Mouse (Mus musculus): ENCODE measurements around the gene Hivep3. TPM values are rescaled to one million over a fixed set of nuclear protein-coding genes. Genes with fewer than 3 reads are reported as not detected.

Gene Hivep3
- 0.84 and 0.86 TPM in 2 replicates for polyA plus RNA-seq (2016; fragmentation: Nextera tagmentation; extraction: Ambion mirVana)

DNA sequence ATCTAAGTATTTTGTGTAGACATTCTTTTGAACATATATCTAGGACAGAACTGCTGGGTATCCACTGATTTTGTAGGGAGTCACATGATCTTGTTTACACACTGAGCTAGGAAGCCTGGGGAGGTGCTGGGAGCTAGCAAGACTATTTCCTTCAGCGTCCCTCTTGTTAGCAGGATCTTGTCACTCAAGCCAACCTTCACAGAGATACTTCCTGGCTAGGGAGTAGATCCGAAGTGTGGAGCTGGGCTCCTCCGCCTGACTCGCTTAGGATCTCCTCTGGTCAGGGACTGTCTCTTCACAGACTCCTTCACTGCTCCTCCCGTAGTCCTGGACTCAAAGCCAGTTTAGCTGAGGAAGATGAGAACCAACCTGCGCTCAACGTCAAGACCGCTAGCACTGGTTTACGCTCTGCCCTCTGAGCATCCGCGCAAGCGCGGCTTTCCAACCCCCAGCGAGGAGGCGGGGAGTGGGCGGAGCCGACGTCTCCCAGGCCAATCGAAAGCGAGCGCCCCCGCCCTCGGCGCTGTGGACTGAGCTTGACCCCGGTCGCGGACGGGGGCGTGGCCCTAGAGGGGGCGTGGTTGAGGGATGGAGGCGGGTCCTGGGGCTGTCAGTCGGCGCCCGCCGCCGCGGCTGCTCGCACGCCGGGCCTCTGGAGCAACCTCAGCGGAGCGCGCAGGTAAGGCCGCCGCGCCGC lies at the start of gene Hivep3:
Gene Hivep3 (plus strand): TSS at position 601 of the 697 bp plus-strand sequence.
- peak within 1 kb of the TSS; percentile 100 for H3K4me2 ChIP-seq
- under 1% methylated on average over 47 of the region's 47 CpGs for WGBS
- peaks cover 5% of the 10 kb centered on the region; the same call in 1 of the 2 replicates for H3K4me1 ChIP-seq (replicated peaks)
- H3K36me3 ChIP-seq, result no peaks in the 10 kb centered on the region
- peaks cover 32% of the 10 kb centered on the region for H3K27me3 ChIP-seq
- no peak within 1 kb of the TSS for H3K27ac ChIP-seq
- peak within 1 kb of the TSS; percentile 71 for H3K4me3 ChIP-seq (replicated peaks)
- no peaks in the 10 kb centered on the region for H3K9me3 ChIP-seq
- H3K9ac ChIP-seq (replicated peaks), result peak within 1 kb of the TSS; percentile 57
- peak; percentile 98 for ATAC-seq (ENCODE audit: insufficient number of reproducible peaks, insufficient read depth, low FRiP score, low TSS enrichment, low read depth)

DNA sequence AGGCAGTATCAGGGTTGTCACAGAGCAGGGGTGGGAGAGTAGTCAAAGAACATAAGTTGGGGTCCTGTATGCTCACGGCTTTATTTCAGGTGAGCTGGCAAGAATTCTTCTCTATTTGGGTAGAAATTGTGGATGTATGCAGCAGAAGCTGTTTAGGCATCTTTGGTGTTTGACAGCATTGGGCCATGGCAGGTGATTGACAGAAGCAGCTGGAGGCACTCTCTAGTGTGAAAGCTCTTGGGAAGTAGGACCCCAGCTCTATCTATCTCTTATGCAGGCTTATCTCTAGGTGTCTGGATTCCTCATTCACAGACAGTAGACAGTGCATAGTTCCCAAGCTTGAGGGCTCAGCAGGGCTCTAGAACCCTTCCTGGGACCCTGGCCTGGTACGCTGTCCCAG lies 47.8 kb upstream of the Hivep3 start:
- WGBS, result 96% methylated on average over 2 of the region's 2 CpGs
- H3K9me3 ChIP-seq, result no peaks in the 10 kb centered on the region
- no peak overlapping the region for H3K4me2 ChIP-seq
- no peak overlapping the region for H3K4me3 ChIP-seq (replicated peaks)
- no peaks in the 10 kb centered on the region; the same call in 1 of the 2 replicates for H3K4me1 ChIP-seq (replicated peaks)
- ATAC-seq (ENCODE audit: insufficient number of reproducible peaks, insufficient read depth, low FRiP score, low TSS enrichment, low read depth), result no peak
- no peak overlapping the region for H3K27ac ChIP-seq
- H3K36me3 ChIP-seq, result no peaks in the 10 kb centered on the region
- H3K27me3 ChIP-seq, result no peaks in the 10 kb centered on the region
- no peak overlapping the region for H3K9ac ChIP-seq (replicated peaks)

DNA sequence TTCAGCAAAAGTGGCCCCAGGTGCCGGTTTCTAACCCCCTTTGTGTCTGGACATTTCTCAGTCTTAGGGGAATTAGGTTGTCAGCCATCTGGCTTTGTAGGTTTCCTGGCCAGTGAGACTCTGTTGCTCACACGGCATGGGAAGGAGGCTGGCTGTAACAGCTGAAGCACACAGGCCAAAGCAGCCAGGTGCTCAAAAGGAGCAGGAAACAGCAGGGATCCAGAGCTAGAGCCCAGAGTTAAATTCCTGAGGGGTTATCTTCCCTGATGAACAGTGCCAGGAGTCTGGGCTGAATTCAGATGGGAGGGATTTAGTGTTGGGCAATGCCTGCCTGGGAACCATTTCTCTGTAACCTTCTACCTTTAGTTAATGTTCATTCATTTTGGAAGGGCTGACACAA lies 35.2 kb upstream of the Hivep3 start:
- Histone ChIP-seq H3K9ac (replicated peaks) (no peak overlapping the region), H3K4me2 (no peak overlapping the region), H3K4me1 (replicated peaks) (no peaks in the 10 kb centered on the region), H3K27ac (no peak overlapping the region), H3K36me3 (no peaks in the 10 kb centered on the region), H3K4me3 (replicated peaks) (no peak overlapping the region), H3K9me3 (no peaks in the 10 kb centered on the region), H3K27me3 (no peaks in the 10 kb centered on the region)
- no peak for ATAC-seq (ENCODE audit: insufficient number of reproducible peaks, insufficient read depth, low FRiP score, low TSS enrichment, low read depth)
- WGBS, result 35% methylated on average over 2 of the region's 2 CpGs

DNA sequence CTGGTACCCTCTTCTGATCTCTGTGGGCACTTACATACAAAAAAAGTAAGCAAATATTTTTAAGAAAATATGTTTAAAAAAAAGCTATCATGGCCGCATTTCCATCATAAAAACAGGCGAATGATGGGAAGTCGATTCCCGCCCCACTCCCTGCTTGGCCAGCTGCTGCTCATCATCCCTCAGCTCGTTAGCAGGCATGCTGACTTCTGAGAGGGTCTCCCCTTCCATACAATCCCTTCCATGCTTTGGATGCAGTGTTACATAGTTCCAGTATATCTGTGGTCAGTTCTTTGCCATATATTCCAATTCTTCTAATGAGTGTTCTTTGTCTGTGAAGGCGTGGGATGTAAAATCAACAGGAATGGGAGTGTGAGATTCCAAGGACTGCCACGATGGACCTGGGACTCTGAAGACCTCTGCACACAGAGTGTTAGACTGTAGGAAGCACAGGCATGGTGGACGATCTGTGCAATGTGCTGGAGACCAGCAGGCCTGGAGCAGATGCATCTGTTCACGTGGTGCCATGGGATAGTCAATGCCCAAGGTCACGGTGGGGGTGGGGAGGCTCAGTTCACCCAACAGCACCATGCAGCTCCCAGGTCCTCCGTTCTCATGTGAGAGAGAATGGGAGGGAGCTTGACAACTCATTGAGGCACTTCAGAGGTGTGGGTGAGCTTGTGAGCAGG lies 32.2 kb upstream of the Hivep3 start:
- no peaks in the 10 kb centered on the region for H3K36me3 ChIP-seq
- H3K9ac ChIP-seq (replicated peaks), result no peak overlapping the region
- H3K9me3 ChIP-seq, result no peaks in the 10 kb centered on the region
- no peak overlapping the region for H3K4me2 ChIP-seq
- no peak for ATAC-seq (ENCODE audit: insufficient number of reproducible peaks, insufficient read depth, low FRiP score, low TSS enrichment, low read depth)
- WGBS, result 87% methylated on average over 11 of the region's 11 CpGs
- H3K27ac ChIP-seq, result no peak overlapping the region
- no peak overlapping the region for H3K4me3 ChIP-seq (replicated peaks)
- H3K27me3 ChIP-seq, result no peaks in the 10 kb centered on the region
- no peaks in the 10 kb centered on the region for H3K4me1 ChIP-seq (replicated peaks)

DNA sequence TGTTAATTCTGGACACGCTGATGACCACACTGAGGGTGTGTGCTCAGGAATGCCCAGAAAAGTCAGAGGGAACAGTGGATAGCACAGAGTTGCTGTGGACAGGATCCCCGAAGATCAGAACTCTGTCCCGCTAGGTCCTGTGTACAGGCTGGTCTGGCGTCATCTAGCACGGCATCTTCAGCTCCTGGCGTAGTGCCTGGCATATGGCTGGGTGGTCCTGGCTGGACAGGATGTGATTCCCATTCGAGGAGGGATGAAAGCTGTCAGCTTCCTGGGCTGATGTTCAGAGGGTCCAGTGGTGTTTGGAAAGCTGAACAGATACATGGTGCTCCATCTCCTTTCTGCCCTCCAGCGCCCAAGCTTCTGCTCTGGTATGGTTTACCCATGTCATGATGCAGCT lies 29.6 kb upstream of the Hivep3 start:
- H3K4me2 ChIP-seq, result no peak overlapping the region
- H3K27ac ChIP-seq, result no peak overlapping the region
- H3K9ac ChIP-seq (replicated peaks), result no peak overlapping the region
- peaks cover 8% of the 10 kb centered on the region; the same call in 1 of the 2 replicates for H3K4me1 ChIP-seq (replicated peaks)
- no peaks in the 10 kb centered on the region for H3K27me3 ChIP-seq
- no peaks in the 10 kb centered on the region for H3K36me3 ChIP-seq
- H3K4me3 ChIP-seq (replicated peaks), result no peak overlapping the region
- 84% methylated on average over 8 of the region's 8 CpGs for WGBS
- no peaks in the 10 kb centered on the region for H3K9me3 ChIP-seq
- ATAC-seq (ENCODE audit: insufficient number of reproducible peaks, insufficient read depth, low FRiP score, low TSS enrichment, low read depth), result no peak

DNA sequence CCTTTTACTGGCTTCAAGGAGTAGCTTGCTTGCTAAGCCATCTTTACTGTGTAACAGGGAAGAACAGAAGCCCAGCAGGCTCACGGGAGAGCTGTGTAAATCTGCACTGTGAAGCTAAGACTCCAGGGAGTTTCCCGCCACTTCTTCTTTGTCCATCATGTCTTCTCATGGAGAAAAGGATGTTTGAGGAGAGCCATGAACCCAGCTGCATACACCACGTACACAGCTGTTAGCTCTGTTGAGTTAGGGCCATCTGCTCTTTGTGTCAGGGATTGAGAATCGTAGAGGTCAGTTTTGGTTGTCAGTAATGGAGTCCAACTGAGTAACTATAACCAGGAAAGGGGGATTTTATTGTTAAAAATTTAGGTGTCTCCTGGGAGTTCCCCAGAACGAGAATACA lies 26.3 kb upstream of the Hivep3 start:
- Histone ChIP-seq H3K36me3 (no peaks in the 10 kb centered on the region), H3K4me3 (replicated peaks) (no peak overlapping the region), H3K27ac (no peak overlapping the region), H3K4me2 (no peak overlapping the region), H3K9ac (replicated peaks) (no peak overlapping the region), H3K4me1 (replicated peaks) (peaks cover 8% of the 10 kb centered on the region; the same call in 1 of the 2 replicates), H3K27me3 (no peaks in the 10 kb centered on the region), H3K9me3 (no peaks in the 10 kb centered on the region)
- ATAC-seq (ENCODE audit: insufficient number of reproducible peaks, insufficient read depth, low FRiP score, low TSS enrichment, low read depth), result no peak
- 55% methylated on average over 5 of the region's 5 CpGs for WGBS

DNA sequence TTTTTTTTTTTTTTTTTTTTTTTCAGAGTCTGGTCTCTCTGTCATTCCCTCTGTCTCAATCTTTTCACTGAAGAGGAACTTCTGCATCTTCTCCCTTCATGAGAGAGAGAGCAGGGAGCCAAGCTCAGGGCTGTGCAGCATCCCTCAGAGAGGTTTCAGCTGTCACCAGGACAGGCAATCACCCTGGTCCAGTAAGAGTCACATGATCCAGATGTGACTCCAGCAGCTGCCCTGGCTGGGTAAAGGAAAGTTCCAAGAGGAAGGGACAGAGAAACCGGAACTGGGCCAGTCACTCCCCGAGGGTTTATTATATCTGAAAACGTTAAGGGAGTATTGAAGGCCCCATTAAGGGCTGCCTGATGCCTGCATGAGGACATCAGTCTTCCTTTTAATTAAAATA lies 25.8 kb upstream of the Hivep3 start:
- H3K4me3 ChIP-seq (replicated peaks), result no peak overlapping the region
- H3K27me3 ChIP-seq, result no peaks in the 10 kb centered on the region
- peaks cover 8% of the 10 kb centered on the region; the same call in 1 of the 2 replicates for H3K4me1 ChIP-seq (replicated peaks)
- 16% methylated on average over 3 of the region's 3 CpGs for WGBS
- H3K9ac ChIP-seq (replicated peaks), result no peak overlapping the region
- ATAC-seq (ENCODE audit: insufficient number of reproducible peaks, insufficient read depth, low FRiP score, low TSS enrichment, low read depth), result no peak
- H3K27ac ChIP-seq, result no peak overlapping the region
- no peaks in the 10 kb centered on the region for H3K9me3 ChIP-seq
- H3K36me3 ChIP-seq, result no peaks in the 10 kb centered on the region
- H3K4me2 ChIP-seq, result no peak overlapping the region

DNA sequence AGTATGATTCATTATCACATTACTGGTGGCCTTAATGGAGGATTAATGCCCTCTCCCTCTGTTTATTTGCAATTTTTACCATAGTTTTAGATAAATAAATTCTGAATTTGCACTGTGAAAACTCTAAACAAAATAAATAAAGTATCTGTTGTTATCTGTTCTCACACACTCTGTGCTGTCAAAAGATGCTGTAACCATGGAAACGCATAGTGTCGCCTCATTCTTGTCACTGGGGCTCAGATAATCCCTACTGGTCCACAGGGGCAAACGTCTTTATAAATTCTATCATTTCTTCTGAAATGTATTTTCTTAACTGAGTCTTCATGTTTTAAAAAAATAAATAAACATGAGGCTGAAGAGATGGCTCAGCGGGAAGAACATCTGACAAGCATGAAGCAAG lies 23.4 kb upstream of the Hivep3 start:
- no peak for ATAC-seq (ENCODE audit: insufficient number of reproducible peaks, insufficient read depth, low FRiP score, low TSS enrichment, low read depth)
- H3K4me1 ChIP-seq (replicated peaks), result peaks cover 8% of the 10 kb centered on the region; the same call in 1 of the 2 replicates
- no peaks in the 10 kb centered on the region for H3K36me3 ChIP-seq
- H3K4me2 ChIP-seq, result no peak overlapping the region
- no peak overlapping the region for H3K4me3 ChIP-seq (replicated peaks)
- 83% methylated on average over 4 of the region's 4 CpGs for WGBS
- no peak overlapping the region for H3K27ac ChIP-seq
- H3K9me3 ChIP-seq, result no peaks in the 10 kb centered on the region
- no peaks in the 10 kb centered on the region for H3K27me3 ChIP-seq
- H3K9ac ChIP-seq (replicated peaks), result no peak overlapping the region

DNA sequence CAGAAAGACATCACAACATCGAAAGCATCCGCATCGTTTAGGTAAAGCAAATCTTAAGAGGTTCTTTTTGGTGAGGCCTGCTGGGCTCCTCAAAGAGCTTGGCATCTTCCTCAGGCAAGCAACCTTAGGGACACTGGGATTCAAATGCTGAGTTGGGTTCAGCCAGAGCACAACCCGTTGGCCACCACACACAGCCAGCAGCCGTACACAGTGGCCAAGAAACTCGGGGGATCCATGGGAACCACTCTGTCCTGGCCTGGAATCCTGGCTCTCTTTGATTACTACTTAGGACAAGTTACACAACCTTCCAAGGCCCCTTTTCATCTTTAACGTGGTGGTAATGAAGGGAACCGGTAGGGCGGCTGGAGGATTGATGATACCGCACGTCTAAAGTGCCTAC lies 16.1 kb upstream of the Hivep3 start:
- WGBS, result 72% methylated on average over 11 of the region's 11 CpGs
- no peaks in the 10 kb centered on the region for H3K36me3 ChIP-seq
- H3K4me2 ChIP-seq, result no peak overlapping the region
- H3K4me1 ChIP-seq (replicated peaks), result no peaks in the 10 kb centered on the region
- no peaks in the 10 kb centered on the region for H3K27me3 ChIP-seq
- no peak overlapping the region for H3K27ac ChIP-seq
- ATAC-seq (ENCODE audit: insufficient number of reproducible peaks, insufficient read depth, low FRiP score, low TSS enrichment, low read depth), result no peak
- H3K9me3 ChIP-seq, result no peaks in the 10 kb centered on the region
- no peak overlapping the region for H3K4me3 ChIP-seq (replicated peaks)
- no peak overlapping the region for H3K9ac ChIP-seq (replicated peaks)

DNA sequence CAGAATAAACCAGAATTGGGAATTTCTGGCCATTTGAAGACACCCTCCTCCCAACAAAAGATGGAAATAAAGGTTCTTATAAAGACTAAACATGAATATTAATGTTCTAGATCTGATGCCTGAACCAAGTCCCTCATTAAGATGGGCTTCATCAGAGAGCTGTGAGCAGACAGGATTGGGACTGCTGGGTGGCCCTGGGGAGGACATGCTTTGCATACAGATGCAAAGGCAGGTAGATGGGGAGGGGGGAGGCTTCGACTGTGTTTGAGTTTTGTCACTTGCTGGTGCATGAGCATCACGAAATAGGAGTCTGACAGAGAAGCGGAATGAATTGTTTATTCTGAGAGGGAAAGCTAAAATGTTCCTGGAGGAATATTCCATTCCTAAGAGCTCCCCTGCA lies 12.1 kb upstream of the Hivep3 start:
- whole genome bisulfite sequencing, result 76% methylated on average over 3 of the region's 3 CpGs
- Histone ChIP-seq H3K27me3 (0 out of 2 replicates have a peak, but pooled peaks cover 1% of the 10 kb centered on the region), H3K4me3 (replicated peaks) (no peak overlapping the region), H3K9ac (replicated peaks) (no peak overlapping the region), H3K27ac (no peak overlapping the region), H3K4me1 (replicated peaks) (no peaks in the 10 kb centered on the region), H3K9me3 (no peaks in the 10 kb centered on the region), H3K36me3 (no peaks in the 10 kb centered on the region), H3K4me2 (no peak overlapping the region)
- ATAC-seq (ENCODE audit: insufficient number of reproducible peaks, insufficient read depth, low FRiP score, low TSS enrichment, low read depth), result no peak

DNA sequence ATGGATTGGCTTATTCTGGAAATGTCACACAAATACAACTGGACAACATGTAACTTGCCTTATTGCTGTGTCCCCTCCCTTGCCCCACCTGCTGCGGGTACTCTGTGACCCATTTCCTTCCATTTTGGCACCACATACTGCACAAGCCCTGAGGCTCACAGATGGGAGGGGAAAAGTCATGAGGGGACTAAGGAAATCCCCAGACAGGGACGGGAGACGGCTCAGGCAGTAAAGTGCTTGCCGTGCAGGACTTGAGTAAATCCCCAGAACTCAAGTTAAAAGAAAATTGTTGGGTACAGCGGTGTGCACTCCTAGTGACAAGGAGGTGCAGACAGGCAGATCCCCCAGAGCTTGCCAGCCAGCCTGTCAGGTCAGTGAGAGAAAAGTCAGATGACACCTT lies 7.5 kb upstream of the Hivep3 start:
- Histone ChIP-seq H3K27me3 (peaks cover 5% of the 10 kb centered on the region; the same call in 1 of the 2 replicates), H3K36me3 (no peaks in the 10 kb centered on the region)
- 54% methylated on average over 5 of the region's 5 CpGs for WGBS

More for the DNA sequence above, 7.5 kb upstream of the Hivep3 start:
- ATAC-seq (ENCODE audit: insufficient number of reproducible peaks, insufficient read depth, low FRiP score, low TSS enrichment, low read depth), result no peak
- Histone ChIP-seq H3K4me3 (replicated peaks) (no peak overlapping the region), H3K9me3 (no peaks in the 10 kb centered on the region), H3K9ac (replicated peaks) (no peak overlapping the region), H3K4me1 (replicated peaks) (no peaks in the 10 kb centered on the region), H3K27ac (no peak overlapping the region), H3K4me2 (no peak overlapping the region)

Data from limb, embryonic 12.5 days (tissue).